Mouse (Mus musculus) CH12.LX (cell line): ENCODE data around the gene Fadd.

Experiments
- CTCF ChIP-seq, 2 experiments: IDR thresholded peaks in 1 of 2; conservative IDR thresholded peaks in 1 of 2; 2 replicates each; pipeline ENCODE4 v1.5.1; 2011 to 2012; ENCODE audit warnings: low read depth in 2 of 2, low read length in 2 of 2, improper control_type of control experiment in 1 of 2, inconsistent platforms in 1 of 2, mild to moderate bottlenecking in 1 of 2, moderate library complexity in 1 of 2
- TBP ChIP-seq: conservative IDR thresholded peaks from 2 replicates; pipeline ENCODE4 v1.6.1; 2011; ENCODE audit warnings: low read depth, low read length, improper control_type of control experiment
- USF1 ChIP-seq: IDR thresholded peaks from 2 replicates; pipeline ENCODE4 v1.6.1; 2014; ENCODE audit warnings: low read depth, mild to moderate bottlenecking, inconsistent platforms, low read length, improper control_type of control experiment

- no peak for TF ChIP-seq USF1
- TF ChIP-seq TBP: no peak
- TF ChIP-seq CTCF (conservative IDR thresholded peaks at IDR 0.05 in 1 of 2, IDR thresholded peaks at IDR 0.05 in 1 of 2; ENCODE audit: low read depth in 2 of 2, low read length in 2 of 2): no peak
These were observed 28.2 kb downstream of the Fadd start for GRCm38 (mm10) chr7:144554123-144554472.
